Mouse (Mus musculus) thymus, postnatal 36 days (tissue): ENCODE data around the gene Sh2b2.

Source experiments
- DNase-seq, 2 experiments: peaks; one replicate each; pipeline ENCODE4 v3.0.0; 2022; ENCODE audit warnings: mixed read lengths in 2 of 2

The Sh2b2 gene

DNA sequence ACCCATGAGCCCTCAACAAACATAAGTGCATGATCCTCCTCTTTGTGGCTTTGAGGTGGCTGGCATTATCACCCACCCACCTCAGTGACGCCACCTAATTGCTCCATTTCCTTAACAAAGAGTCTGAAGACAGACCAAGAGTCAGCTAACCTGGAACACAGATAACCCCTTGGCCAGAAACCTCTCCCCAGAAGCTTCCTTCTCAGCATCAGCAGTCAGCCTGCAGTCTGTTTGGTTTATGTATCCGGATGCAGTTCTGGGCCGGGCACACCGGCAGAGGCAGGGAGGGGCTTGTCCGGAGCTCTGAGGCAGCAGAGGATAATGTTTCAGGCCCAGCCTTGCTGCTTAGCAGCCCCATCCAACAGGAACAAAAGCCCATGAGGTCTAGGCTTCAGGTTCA, 66.8 kb downstream of the Sh2b2 start:
- no peak for DNase-seq

DNA sequence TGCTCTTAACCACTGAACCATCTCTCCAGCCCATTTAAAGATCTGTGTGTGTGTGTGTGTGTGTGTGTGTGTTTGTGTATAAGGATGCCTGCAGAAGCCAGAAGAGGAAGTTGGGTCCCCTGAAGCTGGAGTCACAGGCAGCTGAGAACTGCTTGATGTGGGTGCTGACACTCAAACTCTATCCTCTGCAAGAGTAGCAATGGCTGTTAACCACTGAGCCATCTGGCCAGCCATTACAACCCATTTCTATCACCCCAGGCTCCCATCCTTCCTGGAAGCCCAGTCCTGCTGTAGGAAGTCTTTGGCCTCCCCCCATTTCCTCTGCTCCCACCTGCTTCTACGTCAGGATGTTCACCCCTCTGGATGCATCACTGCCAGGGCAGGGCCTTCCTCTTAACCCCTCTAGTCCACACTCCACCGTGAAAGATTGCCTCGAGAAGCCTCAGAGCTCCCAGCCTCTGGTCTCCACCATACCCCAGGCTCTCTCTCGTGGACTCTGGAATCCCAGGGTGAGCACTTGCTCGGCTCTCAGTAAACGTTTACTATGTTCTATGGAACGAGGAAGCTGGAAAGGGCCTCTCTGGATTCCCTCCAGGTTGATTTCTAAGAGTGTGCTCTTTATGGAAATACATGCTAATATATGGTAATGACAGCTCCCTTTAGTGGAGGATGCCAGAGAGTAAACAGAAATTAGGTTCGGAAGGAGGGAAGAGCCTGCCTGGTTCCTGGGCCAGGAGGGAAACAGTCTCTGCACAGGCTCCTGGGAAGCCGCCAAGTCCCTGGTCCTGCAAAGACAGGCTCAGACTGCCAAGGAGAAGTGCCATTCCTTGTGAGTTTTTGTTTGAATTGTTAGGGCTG, 72.5 kb downstream of the Sh2b2 start:
- peak; percentile 43 to 66 for DNase-seq

DNA sequence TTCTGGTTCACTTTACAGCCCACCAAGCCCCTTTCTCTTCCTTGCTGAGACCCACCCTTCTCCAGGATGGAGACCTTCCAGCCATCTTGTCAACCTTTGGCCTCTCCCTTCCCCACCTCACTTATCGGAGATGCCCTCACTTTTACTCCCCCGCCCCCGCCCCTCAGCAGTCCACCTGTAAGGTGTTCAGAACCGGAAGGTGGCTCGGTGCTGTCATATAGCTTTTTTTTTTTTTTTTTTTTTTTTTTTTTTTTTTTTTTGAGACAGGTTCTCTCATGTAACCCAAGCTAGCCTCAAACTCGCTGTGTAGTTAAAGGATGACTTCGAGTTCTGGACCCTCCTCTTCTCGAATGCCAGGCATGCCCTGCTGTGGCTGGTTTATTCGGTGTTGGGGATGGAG, 73.4 kb downstream of the Sh2b2 start:
- no peak for DNase-seq

DNA sequence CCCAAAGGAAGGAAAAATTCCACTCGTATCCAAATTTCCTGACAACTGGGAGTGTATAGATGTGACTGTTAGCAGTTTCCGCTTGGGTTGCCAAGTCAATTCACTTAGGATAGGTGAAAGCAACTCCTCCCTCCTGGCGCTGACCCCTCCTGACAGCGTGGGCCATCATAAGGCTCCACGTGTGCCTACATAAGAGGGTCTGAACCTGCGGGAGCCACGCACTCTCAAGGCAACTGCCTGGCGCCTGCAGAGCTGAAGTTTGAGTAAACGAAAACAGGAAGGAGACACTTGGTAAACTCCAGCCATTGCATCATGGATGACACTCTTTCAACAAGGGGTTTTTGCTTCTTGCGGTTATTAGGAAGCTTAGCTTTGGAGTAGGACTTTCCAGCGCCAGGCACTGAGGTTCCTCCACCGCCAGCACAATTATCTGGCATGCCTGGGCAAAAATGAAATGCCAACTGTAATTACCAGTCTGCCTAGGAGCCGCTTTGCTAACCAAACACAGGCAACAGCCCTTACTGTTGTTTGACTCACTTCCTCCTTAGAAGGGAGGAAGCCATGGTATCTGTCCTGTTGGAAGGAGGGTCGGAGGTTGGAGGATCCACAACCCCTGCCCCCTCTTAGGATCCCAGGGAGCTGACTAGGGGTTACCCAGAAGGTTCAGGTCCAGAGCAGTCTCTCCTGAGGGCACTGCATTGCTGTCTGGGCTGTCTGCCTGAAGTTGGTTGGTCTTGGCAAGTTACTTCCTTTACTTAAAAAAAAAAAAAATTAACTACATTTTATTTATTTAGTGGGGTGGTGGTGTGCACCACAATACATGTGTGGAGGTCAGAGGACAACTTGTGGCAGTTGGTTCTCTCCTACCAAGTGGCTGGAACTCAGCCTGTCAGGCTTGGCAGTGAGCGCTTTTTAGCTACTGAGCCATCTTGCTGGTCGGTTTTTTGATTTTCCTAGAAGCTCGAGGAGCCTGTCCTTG, 74.7 kb downstream of the Sh2b2 start:
- DNase-seq, result peak; percentile 44 to 53

DNA sequence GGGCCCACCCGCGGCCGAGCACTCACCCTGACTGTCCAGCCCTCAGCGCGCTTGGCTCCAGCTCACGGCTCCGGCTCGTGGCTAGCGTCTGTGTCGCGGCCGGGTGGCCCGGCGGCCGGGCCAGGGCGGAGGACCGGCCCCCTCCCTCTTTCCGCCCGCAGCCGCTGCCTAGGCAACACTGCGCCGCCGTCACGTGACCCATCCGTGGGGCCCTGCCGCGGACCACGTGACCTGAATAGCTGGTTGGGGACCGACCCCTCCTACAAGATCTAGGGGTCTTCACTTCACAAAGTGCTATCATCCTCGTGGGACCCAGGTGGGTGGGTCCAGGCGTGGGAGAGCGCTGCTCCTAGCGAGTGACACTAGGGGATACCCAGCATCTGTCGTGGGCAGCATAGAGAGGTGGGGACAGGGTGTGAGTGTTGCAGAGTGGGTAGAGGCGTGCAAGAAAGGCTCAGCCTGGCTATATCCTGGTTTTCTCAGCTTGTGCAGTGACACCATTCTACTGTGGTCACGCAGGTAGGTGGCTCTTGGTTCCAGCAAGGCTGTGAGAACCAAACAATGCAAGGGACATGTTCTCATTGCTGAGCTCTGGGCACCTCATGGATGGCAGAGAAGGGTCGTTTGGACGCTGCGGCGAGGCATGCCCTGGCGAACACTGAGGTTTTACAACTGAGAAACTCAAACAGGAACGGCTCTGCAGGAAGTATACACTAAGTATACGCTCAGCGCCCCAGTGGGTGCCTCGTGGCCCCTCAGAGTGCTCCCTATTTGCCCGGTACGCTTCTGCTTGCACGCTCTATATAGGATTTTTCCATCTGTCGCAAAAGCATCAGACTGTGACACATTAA, 75.6 kb downstream of the Sh2b2 start, which contains the start of gene Orai2:
Orai2 (minus strand) TSS at position 202 of the 851 bp plus-strand sequence.
- peak; percentile 92 to 94 for DNase-seq

DNA sequence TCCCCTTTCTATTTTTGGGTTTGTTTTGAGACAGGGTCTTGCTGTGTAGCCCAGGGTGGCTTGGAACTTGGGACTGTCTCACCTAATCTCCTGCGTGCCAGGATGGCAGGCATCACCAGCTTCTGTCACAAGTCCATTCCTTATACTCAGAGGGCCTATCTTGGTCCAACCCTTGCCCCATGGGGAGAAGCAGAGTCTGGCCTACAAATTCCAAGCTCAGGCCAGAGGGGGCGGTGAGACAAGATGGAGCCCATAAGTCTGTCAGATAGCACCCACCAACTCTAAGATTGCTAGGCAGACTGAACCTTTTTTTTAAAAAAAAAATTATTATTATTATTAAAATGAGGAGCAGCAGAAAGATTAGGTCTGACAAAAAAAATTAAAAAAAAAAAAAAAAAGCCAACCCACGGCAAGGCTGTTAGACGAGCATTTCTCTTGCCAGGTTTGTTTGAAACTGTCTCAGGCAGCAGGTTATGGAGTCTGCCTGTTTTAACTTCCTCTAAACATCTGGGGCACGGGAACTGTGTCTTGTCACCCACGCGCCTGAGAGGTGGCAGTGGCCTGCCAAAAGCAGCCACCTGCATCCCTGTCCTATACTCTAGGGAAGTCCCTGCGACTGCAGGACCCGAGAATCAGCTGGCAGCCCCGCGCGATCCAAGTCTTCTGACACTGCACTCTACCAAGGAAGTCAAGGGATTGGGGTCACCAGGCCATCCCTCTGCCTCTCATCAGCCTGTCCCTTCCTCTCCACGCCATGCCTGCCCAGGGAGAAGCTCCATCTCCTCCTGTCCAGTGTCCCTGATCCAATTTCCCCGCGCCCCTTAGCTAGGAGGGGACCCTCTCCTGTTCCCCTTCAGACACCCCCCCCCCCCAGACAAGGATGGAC, 76.5 kb downstream of the Sh2b2 start:
- DNase-seq, result peak; percentile 68 to 80
